Mouse (Mus musculus): ENCODE measurements around the gene Ces1d. TPM values are rescaled to one million over a fixed set of nuclear protein-coding genes. Genes with fewer than 3 reads are reported as not detected.

Gene Ces1d
- total and polyA plus RNA-seq, 3 experiments: not detected

- H3K9me3 ChIP-seq (replicated peaks; ENCODE audit: low read length): no peaks in the 10 kb centered on the region
- peaks cover 18% of the 10 kb centered on the region for H3K27me3 ChIP-seq (replicated peaks)
- no peaks in the 10 kb centered on the region for H3K36me3 ChIP-seq (replicated peaks in 1 of 2; ENCODE audit: control insufficient read depth in 1 of 2, insufficient read depth in 1 of 2, low read length in 1 of 2)
- no peak for DNase-seq (ENCODE audit: extremely low read depth)
- TF ChIP-seq TBP (conservative IDR thresholded peaks at IDR 0.05; ENCODE audit: low read depth, low read length) (no peak), RCOR1 (conservative IDR thresholded peaks at IDR 0.05; ENCODE audit: low read depth, low read length) (no peak), MYC (IDR thresholded peaks at IDR 0.05; ENCODE audit: low read depth, low read length) (no peak)
- in situ Hi-C loops (cut with MboI; ENCODE audit: low pct_ligation_motif_present, low pct_unique_long_range_greater_than_20kb, low sequenced_read_pairs): no loop called here
- H3K27ac ChIP-seq (ENCODE audit: insufficient read depth, low read depth): no peak overlapping the region
- no peaks in the 10 kb centered on the region for H3K79me2 ChIP-seq (replicated peaks; ENCODE audit: control insufficient read depth, extremely low read depth, insufficient read depth, poor library complexity, severe bottlenecking)
- no peaks in the 10 kb centered on the region for H3K4me1 ChIP-seq (ENCODE audit: control insufficient read depth in 1 of 2, insufficient read depth in 2 of 2)
- no peak overlapping the region for H3K4me2 ChIP-seq (ENCODE audit: insufficient read depth, low read depth, poor library complexity, severe bottlenecking)
- H3K4me3 ChIP-seq (replicated peaks in 1 of 3; ENCODE audit: low read depth in 2 of 3, low read length in 2 of 3, poor library complexity in 1 of 3): no peak overlapping the region
- no peak overlapping the region for H3K9ac ChIP-seq (ENCODE audit: insufficient read depth, low read depth)
- dilution Hi-C loops (cut with MboI; ENCODE audit: extremely low pct_ligation_motif_present, extremely low pct_unique_long_range_greater_than_20kb, low sequenced_read_pairs): no loop called here
These were observed 75.6 kb downstream of the Ces1d start for GRCm38 (mm10) chr8:93122005-93122404.

Other genes starting within 250 kb of the Ces1d start
- not detected in 2 replicates for gene Slc6a2, start 237.8 kb downstream of the Ces1d start, total RNA-seq (2012; rRNA removed)
- not detected in 2 replicates for gene Slc6a2, start 237.8 kb downstream of the Ces1d start, total RNA-seq (2014; rRNA removed)
- not detected in 2 replicates for gene Slc6a2, start 237.8 kb downstream of the Ces1d start, polyA plus RNA-seq (2012; ENCODE audit: insufficient read length, low read depth)
- not detected in 2 replicates for gene Ces1a, start 149.6 kb downstream of the Ces1d start, total RNA-seq (2012; rRNA removed)
- gene Ces1a, start 149.6 kb downstream of the Ces1d start, total RNA-seq (2014; rRNA removed): not detected in 2 replicates
- gene Ces1a, start 149.6 kb downstream of the Ces1d start, polyA plus RNA-seq (2012; ENCODE audit: insufficient read length, low read depth): not detected in 2 replicates
- gene Ces1b, start 117.8 kb downstream of the Ces1d start, total RNA-seq (2012; rRNA removed): not detected in 2 replicates
- not detected in 2 replicates for gene Ces1b, start 117.8 kb downstream of the Ces1d start, total RNA-seq (2014; rRNA removed)
- gene Ces1b, start 117.8 kb downstream of the Ces1d start, polyA plus RNA-seq (2012; ENCODE audit: insufficient read length, low read depth): not detected in 2 replicates
- not detected in 2 replicates for gene Ces1c, start 66.6 kb downstream of the Ces1d start, total RNA-seq (2012; rRNA removed)
- not detected in 2 replicates for gene Ces1c, start 66.6 kb downstream of the Ces1d start, total RNA-seq (2014; rRNA removed)
- gene Ces1c, start 66.6 kb downstream of the Ces1d start, polyA plus RNA-seq (2012; ENCODE audit: insufficient read length, low read depth): not detected in 2 replicates
- not detected in 2 replicates for gene Ces1e, start 31.8 kb upstream of the Ces1d start, total RNA-seq (2012; rRNA removed)
- gene Ces1e, start 31.8 kb upstream of the Ces1d start, total RNA-seq (2014; rRNA removed): not detected in 2 replicates
- not detected in 2 replicates for gene Ces1e, start 31.8 kb upstream of the Ces1d start, polyA plus RNA-seq (2012; ENCODE audit: insufficient read length, low read depth)
- gene Ces1f, start 81.9 kb upstream of the Ces1d start, total RNA-seq (2012; rRNA removed): not detected in 2 replicates
- not detected in 2 replicates for gene Ces1f, start 81.9 kb upstream of the Ces1d start, total RNA-seq (2014; rRNA removed)
- not detected in 2 replicates for gene Ces1f, start 81.9 kb upstream of the Ces1d start, polyA plus RNA-seq (2012; ENCODE audit: insufficient read length, low read depth)
- not detected in 2 replicates for gene Ces1g, start 139.5 kb upstream of the Ces1d start, total RNA-seq (2012; rRNA removed)
- not detected in 2 replicates for gene Ces1g, start 139.5 kb upstream of the Ces1d start, total RNA-seq (2014; rRNA removed)
- gene Ces1g, start 139.5 kb upstream of the Ces1d start, polyA plus RNA-seq (2012; ENCODE audit: insufficient read length, low read depth): not detected in 2 replicates
- not detected in 2 replicates for gene Ces1h, start 181.9 kb upstream of the Ces1d start, total RNA-seq (2012; rRNA removed)
- gene Ces1h, start 181.9 kb upstream of the Ces1d start, total RNA-seq (2014; rRNA removed): not detected in 2 replicates
- not detected in 2 replicates for gene Ces1h, start 181.9 kb upstream of the Ces1d start, polyA plus RNA-seq (2012; ENCODE audit: insufficient read length, low read depth)

All from CH12.LX (cell line).